Comparison of ENCODE assay signal across 9 mouse cellular contexts in genomic region chr11:73023099-73023498, GRCm38 (mm10). TPM values are rescaled to one million over a fixed set of nuclear protein-coding genes. Genes with fewer than 3 reads are reported as not detected.
DNase-seq lines count a peak whose midpoint lies in the region; ATAC-seq lines count a peak whose summit lies in the region.
"Had no signal": no experiment of that assay in that cellular context is flagged by ENCODE, and none has a peak within 500 bp of the region (broad histone marks: within the 10 kb centered on the region; RNA-seq: fewer than 3 reads in every experiment).

No protein-coding gene starts in this region.

- no peaks in the 10 kb centered on the region for H3K9me3 ChIP-seq in midbrain, embryonic 16.5 days (replicated peaks; ENCODE audit: control insufficient read depth, low read length, poor library complexity, severe bottlenecking)
- H3K9me3 ChIP-seq: limb, embryonic 12.5 days had no signal

- H3K4me1 ChIP-seq in midbrain, embryonic 16.5 days (ENCODE audit: control insufficient read depth, insufficient read depth, low read length), result peaks cover 12% of the 10 kb centered on the region; the same call in 1 of the 2 replicates

- ATAC-seq in cerebellum, adult (ENCODE audit: insufficient number of reproducible peaks, low FRiP score, low TSS enrichment), result peak; percentile 45; the same call in 1 of the 2 replicates
- ATAC-seq in midbrain, embryonic 16.5 days, result no peak

- no peaks in the 10 kb centered on the region for H3K27me3 ChIP-seq in midbrain, embryonic 16.5 days (ENCODE audit: control insufficient read depth, insufficient read depth, low read depth, low read length)

- peaks cover 8% of the 10 kb centered on the region for H3K36me3 ChIP-seq in midbrain, embryonic 16.5 days (ENCODE audit: control insufficient read depth, insufficient read depth, low read length)
- H3K36me3 ChIP-seq: limb, embryonic 12.5 days had no signal

- no peak overlapping the region for H3K4me3 ChIP-seq in midbrain, embryonic 16.5 days (ENCODE audit: low read depth, low read length)
- H3K4me3 ChIP-seq: limb, embryonic 12.5 days had no signal

- intact Hi-C loops in left cerebral cortex, postnatal 25 days (cut with DNase I), result loop anchor here (5.0 kb wide), 1 partner anchor 416 kb away; the partner anchor contains the start of gene Ube2g1

- WGBS in midbrain, embryonic 16.5 days, result 47% methylated on average over 9 of the region's 9 CpGs

- no peak overlapping the region for H3K9ac ChIP-seq in midbrain, embryonic 16.5 days (ENCODE audit: low read depth, low read length)
- H3K9ac ChIP-seq: limb, embryonic 12.5 days had no signal

- no peak overlapping the region for H3K4me2 ChIP-seq in midbrain, embryonic 16.5 days (ENCODE audit: low read length)
- H3K4me2 ChIP-seq: limb, embryonic 12.5 days had no signal

- no peak for DNase-seq in cerebellum, postnatal 4 days (ENCODE audit: low spot score in 2 of 2)
- DNase-seq in adrenal gland, postnatal 36 days, result peak; percentile 74 to 76
- peak; percentile 58 for DNase-seq in gastrocnemius, postnatal 10 days
- DNase-seq in left cerebral cortex, postnatal 25 days (ENCODE audit: low spot score in 2 of 2), result peak; percentile 81 to 98
- no peak for DNase-seq in embryo, embryonic 11 days
- no peak for DNase-seq in kidney, adult 18-20 months

- H3K27ac ChIP-seq in midbrain, embryonic 16.5 days (ENCODE audit: low read length), result no peak overlapping the region
- H3K27ac ChIP-seq: limb, embryonic 12.5 days had no signal

RNA-seq across cellular contexts. Expression of gene Camkk1, which starts 4.3 kb away (rescaled TPM):
- total RNA-seq in adrenal gland, postnatal 36 days (2021), result 1 to 10 TPM; 2.6 to 5.1 TPM
- 1 to 10 TPM; 1.7 to 2.2 TPM for total RNA-seq in gastrocnemius, postnatal 10 days (2021)
- 10 to 100 TPM; 79.5 to 92.4 TPM for total RNA-seq in left cerebral cortex, postnatal 25 days (2021)
- polyA plus RNA-seq in midbrain, embryonic 16.5 days (2015; fragmentation: Nextera tagmentation; extraction: Ambion mirVana), result 31.9 and 33.6 TPM in 2 replicates

RNA-seq across cellular contexts. Expression of gene P2rx1, which starts 24.2 kb away (rescaled TPM):
- under 1 TPM; 0.33 to 0.70 TPM for total RNA-seq in adrenal gland, postnatal 36 days (2021)
- total RNA-seq in gastrocnemius, postnatal 10 days (2021), result 1 to 10 TPM in 1 of 2 experiments, under 1 TPM in 1; 0.85 to 1.2 TPM
- 1 to 10 TPM in 1 of 2 experiments, under 1 TPM in 1; 0.28 to 1.0 TPM for total RNA-seq in left cerebral cortex, postnatal 25 days (2021)
- polyA plus RNA-seq in midbrain, embryonic 16.5 days (2015; fragmentation: Nextera tagmentation; extraction: Ambion mirVana), result 0.30 and 0.48 TPM in 2 replicates

RNA-seq across cellular contexts. Expression of gene Ncbp3, which starts 24.5 kb away (rescaled TPM):
- 10 to 100 TPM; 11.0 to 12.0 TPM for total RNA-seq in adrenal gland, postnatal 36 days (2021)
- total RNA-seq in gastrocnemius, postnatal 10 days (2021), result 1 to 10 TPM; 4.6 to 6.6 TPM
- total RNA-seq in left cerebral cortex, postnatal 25 days (2021), result 1 to 10 TPM; 8.3 to 8.9 TPM
- polyA plus RNA-seq in midbrain, embryonic 16.5 days (2015; fragmentation: Nextera tagmentation; extraction: Ambion mirVana), result 9.8 and 12.1 TPM in 2 replicates

Comparison
In these comparisons a context has a peak if more than half of its experiments do, and no peak if none do; other contexts are left out.
1. DNase-seq: peak in adrenal gland, postnatal 36 days (2 of 2), gastrocnemius, postnatal 10 days (single experiment) and left cerebral cortex, postnatal 25 days (2 of 2); none in cerebellum, postnatal 4 days (0 of 2), embryo, embryonic 11 days (single experiment) and kidney, adult 18-20 months (single experiment).
2. RNA of gene Camkk1, which starts 4.3 kb away (total RNA-seq): 79.5 to 92.4 TPM in left cerebral cortex, postnatal 25 days; 2.6 to 5.1 TPM in adrenal gland, postnatal 36 days and 1.7 to 2.2 TPM in gastrocnemius, postnatal 10 days; every median in the first group is over 10 times any median in the second.